Mouse (Mus musculus) small intestine, adult 10 weeks (tissue): ENCODE measurements around the gene Nfe2l2. TPM values are rescaled to one million over a fixed set of nuclear protein-coding genes. Genes with fewer than 3 reads are reported as not detected.

Experiments used
- polyA plus RNA-seq: library from polyadenylated mRNA; stranded (reverse); fragments of 350-450 nt; fragmentation: Illumina TruSeq; extraction: RNeasy Lipid Tissue Mini Kit (QIAGEN cat#74804); gene quantifications from one replicate; pipeline ENCODE4 v1.2.3, GENCODE M21; 2014; ENCODE audit warnings: low replicate concordance

Gene Nfe2l2
- 559 TPM for polyA plus RNA-seq

DNA sequence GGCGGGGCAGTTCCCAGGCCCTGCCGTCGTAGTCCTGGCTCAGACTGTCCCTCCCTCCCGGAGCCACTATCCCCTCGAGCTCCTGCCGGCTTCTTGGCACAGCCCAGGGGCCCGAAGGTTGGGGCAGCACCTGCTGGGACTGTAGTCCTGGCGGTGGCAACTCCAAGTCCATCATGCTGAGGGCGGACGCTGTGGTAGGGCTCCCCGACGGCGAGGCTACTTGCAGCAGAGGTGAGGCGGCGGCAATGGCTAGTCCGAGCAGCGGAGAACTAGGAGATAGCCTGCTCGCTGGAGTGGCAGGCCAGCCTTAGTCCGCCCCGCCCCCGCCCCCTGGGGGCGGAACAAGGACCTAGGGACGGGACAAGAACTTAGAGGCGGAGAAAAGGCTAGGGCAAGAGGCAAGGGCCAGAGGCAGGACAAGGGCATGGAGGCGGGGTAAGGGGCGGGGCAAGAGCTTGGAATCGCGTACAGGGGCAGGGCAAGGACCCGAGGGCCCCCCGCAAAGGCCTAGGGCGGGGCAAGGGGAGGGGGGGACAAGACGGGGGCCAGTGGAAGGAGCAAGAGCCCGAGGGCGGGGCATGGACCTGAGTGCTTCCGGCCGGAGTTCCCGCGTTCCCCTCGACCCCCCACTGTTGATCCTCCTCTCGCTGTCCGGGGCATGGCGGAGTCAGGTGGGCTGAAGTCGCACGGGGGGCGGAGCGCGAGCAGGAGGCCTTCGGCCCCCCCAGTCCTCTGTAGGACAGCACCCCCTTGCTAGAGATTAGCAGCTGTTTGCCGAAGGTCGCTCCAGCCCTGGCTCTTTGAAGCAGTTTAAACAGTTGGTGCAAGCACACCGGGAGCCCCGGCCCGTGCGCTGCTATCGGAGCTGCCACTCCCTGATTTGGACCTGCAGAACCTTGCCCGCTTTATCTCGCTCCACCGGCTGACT lies at the start of gene Nfe2l2:
Gene Nfe2l2 (minus strand): TSS at position 408 of the 928 bp plus-strand sequence.

DNA sequence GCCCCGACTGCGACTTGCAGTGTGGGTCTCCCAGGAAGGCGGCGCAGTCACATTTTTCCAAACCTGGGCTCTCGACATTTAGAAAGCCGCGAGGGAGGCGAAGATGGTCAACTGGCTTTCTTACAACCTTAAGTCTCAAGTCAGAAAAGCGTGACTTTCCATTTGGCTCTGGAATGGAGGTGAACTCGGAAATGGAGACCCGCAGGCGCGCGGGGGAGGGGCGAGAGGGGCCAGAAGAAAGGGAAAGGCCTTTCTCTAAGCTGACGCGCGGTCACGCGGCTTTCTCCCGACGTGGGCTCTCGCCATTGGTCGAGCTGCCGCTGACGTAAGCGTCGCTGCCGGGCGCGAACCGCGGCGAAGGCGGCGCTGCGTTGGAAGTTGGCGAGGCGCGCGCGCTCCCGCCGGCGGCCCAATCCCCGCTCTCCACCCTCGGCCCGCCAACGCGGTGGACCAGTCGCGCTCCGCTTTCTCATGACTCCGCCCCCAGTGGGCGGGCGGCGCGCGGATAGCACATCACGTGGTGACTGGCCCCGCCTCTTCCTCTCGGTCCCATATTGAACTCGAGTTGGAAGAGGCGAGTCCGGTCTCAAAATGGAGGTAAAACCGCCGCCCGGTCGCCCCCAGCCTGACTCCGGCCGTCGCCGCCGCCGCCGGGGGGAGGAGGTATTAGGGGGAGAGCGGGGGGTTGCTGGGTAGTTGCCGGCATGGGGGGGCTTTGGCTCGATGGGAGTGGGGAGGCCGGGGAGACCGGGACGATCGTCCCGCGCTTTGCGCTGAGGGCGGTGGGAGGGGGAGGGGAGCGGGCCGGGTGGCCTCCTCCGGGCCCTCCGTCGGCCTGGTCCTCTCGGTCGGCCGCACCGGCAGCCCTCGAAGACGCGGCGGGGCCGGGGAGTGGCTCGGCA lies 45.5 kb downstream of the Nfe2l2 start, which contains the start of gene Hnrnpa3:
Gene Hnrnpa3 (plus strand): TSS at position 535 of the 902 bp plus-strand sequence.

Other genes with a start within 250 kb of the Nfe2l2 start
- 1,200 TPM for gene Hnrnpa3, start 45.4 kb downstream of the Nfe2l2 start, polyA plus RNA-seq
- gene Agps, start 127.5 kb upstream of the Nfe2l2 start, polyA plus RNA-seq = 48.7 TPM
- gene Ttc30b, start 233.9 kb upstream of the Nfe2l2 start, polyA plus RNA-seq = 21.2 TPM